Mouse (Mus musculus): Measurements from ENCODE around the gene Glud1. TPM values are rescaled to one million over a fixed set of nuclear protein-coding genes. Genes with fewer than 3 reads are reported as not detected.

Gene Glud1
- polyA plus RNA-seq, 1 experiment from 2014 or later: 87.3 TPM

GRCm38 (mm10) chr14:34345771-34346566, 35.4 kb downstream of the Glud1 start:
- no peak overlapping the region for H3K4me3 ChIP-seq
- no peaks in the 10 kb centered on the region for H3K9me3 ChIP-seq
- WGBS: 59% methylated on average over 12 of the region's 12 CpGs
- no peak for DNase-seq (ENCODE audit: low spot score)
- peaks cover 5% of the 10 kb centered on the region; the same call in 1 of the 2 replicates for H3K4me1 ChIP-seq
- no peaks in the 10 kb centered on the region for H3K27me3 ChIP-seq (ENCODE audit: insufficient read depth, poor library complexity, severe bottlenecking)
- no peak overlapping the region for H3K27ac ChIP-seq
- H3K36me3 ChIP-seq: peaks cover 32% of the 10 kb centered on the region

DNA sequence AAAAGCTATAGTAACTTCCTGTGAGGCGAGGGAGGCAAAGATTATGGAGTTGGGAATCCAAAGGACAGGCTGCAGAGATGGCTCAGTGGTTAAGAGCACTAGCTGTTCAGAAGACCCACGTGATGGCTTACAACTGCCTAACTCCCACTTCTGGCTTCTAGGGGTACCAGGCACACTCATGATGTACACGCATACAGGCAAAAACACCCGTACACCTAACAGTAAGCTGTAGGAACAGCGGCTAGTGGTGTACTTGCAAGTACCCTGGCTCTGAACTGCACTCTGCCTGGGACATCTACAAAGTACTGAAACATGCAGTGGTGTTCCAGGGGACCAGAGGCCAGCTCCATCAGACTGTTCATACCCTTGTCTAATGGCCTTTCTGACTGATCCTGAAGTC, 36.6 kb downstream of the Glud1 start:
- no peak for DNase-seq (ENCODE audit: low spot score)
- Histone ChIP-seq H3K4me3 (no peak overlapping the region), H3K27me3 (ENCODE audit: insufficient read depth, poor library complexity, severe bottlenecking) (no peaks in the 10 kb centered on the region), H3K4me1 (peaks cover 5% of the 10 kb centered on the region), H3K27ac (no peak overlapping the region), H3K36me3 (peaks cover 22% of the 10 kb centered on the region), H3K9me3 (no peaks in the 10 kb centered on the region)
- WGBS: 91% methylated on average over 5 of the region's 5 CpGs

DNA sequence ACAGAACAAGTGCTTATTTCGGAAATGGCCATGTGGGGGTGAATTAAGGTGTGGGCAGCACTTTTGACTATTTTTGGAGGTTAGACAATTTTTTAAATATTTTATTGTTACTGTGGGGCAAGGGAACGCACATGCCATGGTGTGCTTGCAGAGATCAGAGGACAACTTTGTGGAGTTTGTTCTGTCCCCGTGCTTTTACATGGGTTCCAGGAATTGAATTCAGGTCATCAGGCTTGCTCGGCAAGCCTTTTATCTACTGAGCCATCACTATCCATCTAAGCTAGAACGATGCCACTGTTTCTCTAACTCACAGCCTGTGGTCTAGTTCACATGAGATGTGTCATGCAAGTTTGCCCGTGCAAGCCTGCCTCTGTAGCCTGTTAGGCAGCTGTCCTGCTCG, 37.8 kb downstream of the Glud1 start:
- no peak for DNase-seq (ENCODE audit: low spot score)
- Histone ChIP-seq H3K27me3 (ENCODE audit: insufficient read depth, poor library complexity, severe bottlenecking) (no peaks in the 10 kb centered on the region), H3K36me3 (peaks cover 11% of the 10 kb centered on the region), H3K9me3 (no peaks in the 10 kb centered on the region), H3K4me1 (peaks cover 5% of the 10 kb centered on the region), H3K4me3 (no peak overlapping the region), H3K27ac (no peak overlapping the region)
- 78% methylated on average over 7 of the region's 7 CpGs for WGBS

DNA sequence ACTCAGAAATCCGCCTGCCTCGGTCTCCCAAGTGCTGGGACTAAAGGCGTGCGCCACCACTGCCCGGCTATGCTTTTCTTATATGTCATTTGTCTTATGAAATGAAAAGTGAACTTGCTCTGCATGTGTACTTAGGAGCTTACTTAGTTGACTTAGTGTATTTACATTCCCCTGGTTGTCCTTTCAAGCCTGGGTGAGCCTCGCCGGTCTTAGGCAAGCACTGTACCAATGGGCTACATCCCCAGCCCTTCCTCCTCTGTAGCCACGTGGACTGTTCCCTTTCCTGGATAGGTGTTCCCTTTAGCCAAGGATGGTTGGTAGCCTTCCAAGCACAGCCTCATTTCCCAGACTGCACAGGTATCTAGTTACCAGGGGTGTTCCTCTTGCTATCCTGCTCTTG, 38.5 kb downstream of the Glud1 start:
- DNase-seq (ENCODE audit: low spot score): no peak
- H3K27ac ChIP-seq: no peak overlapping the region
- no peaks in the 10 kb centered on the region for H3K9me3 ChIP-seq
- H3K36me3 ChIP-seq: peaks cover 7% of the 10 kb centered on the region
- no peak overlapping the region for H3K4me3 ChIP-seq
- H3K4me1 ChIP-seq: peaks cover 5% of the 10 kb centered on the region
- 85% methylated on average over 8 of the region's 8 CpGs for WGBS
- no peaks in the 10 kb centered on the region for H3K27me3 ChIP-seq (ENCODE audit: insufficient read depth, poor library complexity, severe bottlenecking)

- no peaks in the 10 kb centered on the region for H3K36me3 ChIP-seq
- DNase-seq (ENCODE audit: low spot score): no peak
- H3K4me1 ChIP-seq: peaks cover 9% of the 10 kb centered on the region
- no peak overlapping the region for H3K4me3 ChIP-seq
- no peak overlapping the region for H3K27ac ChIP-seq
- no peaks in the 10 kb centered on the region for H3K9me3 ChIP-seq
- 68% methylated on average over 3 of the region's 3 CpGs for WGBS
- H3K27me3 ChIP-seq (ENCODE audit: insufficient read depth, poor library complexity, severe bottlenecking): no peaks in the 10 kb centered on the region
Measured at GRCm38 (mm10) chr14:34351660-34352059, 41.1 kb downstream of the Glud1 start.

GRCm38 (mm10) chr14:34352523-34352922, 42.0 kb downstream of the Glud1 start:
- Histone ChIP-seq H3K9me3 (no peaks in the 10 kb centered on the region), H3K36me3 (no peaks in the 10 kb centered on the region), H3K4me1 (peaks cover 9% of the 10 kb centered on the region), H3K27ac (no peak overlapping the region), H3K4me3 (no peak overlapping the region), H3K27me3 (ENCODE audit: insufficient read depth, poor library complexity, severe bottlenecking) (0 out of 2 replicates have a peak, but pooled peaks cover 2% of the 10 kb centered on the region)
- no peak for DNase-seq (ENCODE audit: low spot score)
- WGBS: 68% methylated on average over 6 of the region's 6 CpGs

DNA sequence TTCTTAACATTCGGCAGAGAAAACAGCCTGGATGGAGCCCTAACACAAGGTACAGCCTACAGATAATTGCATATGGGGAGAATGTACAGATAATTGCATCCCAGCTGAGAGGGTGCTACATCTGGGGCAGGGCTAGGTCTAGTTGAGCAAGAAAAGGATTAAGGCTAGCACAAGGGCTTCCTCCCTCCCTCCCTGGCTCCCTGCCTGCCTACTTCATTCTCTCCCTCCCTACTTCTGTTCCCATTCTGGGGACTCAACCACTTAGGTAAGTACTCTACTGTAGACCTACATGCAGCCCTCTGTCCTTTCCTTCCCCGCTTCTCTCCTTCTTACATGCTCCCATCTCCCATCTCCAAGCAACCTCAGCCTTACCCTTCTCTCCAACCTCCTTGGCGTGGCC, 42.8 kb downstream of the Glud1 start:
- H3K4me1 ChIP-seq: peaks cover 9% of the 10 kb centered on the region
- H3K9me3 ChIP-seq: no peaks in the 10 kb centered on the region
- 0 out of 2 replicates have a peak, but pooled peaks cover 6% of the 10 kb centered on the region for H3K27me3 ChIP-seq (ENCODE audit: insufficient read depth, poor library complexity, severe bottlenecking)
- H3K4me3 ChIP-seq: no peak overlapping the region
- H3K36me3 ChIP-seq: no peaks in the 10 kb centered on the region
- no peak for DNase-seq (ENCODE audit: low spot score)
- WGBS: 84% methylated on average over 3 of the region's 3 CpGs
- no peak overlapping the region for H3K27ac ChIP-seq

DNA sequence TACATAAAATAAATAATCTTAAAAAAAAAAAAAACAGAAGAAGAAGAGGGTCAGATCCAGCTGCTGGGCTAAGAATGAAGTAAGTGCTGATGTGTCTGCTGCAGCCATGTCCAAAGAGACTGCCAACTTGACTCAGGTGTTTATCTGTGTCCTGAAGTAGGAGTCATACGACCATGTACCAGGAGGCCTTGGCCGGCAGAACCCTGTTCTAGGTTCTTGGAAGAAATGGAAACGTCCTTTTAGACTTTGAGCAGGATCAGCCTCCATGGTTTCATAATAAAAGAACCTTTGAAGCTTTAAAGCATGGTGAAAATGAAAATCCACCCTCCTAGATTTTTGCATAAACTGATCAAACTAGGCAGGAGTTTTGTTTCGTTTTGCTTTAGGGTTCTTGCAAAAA, 43.9 kb downstream of the Glud1 start:
- no peak overlapping the region for H3K4me3 ChIP-seq
- H3K27me3 ChIP-seq (ENCODE audit: insufficient read depth, poor library complexity, severe bottlenecking): 0 out of 2 replicates have a peak, but pooled peaks cover 6% of the 10 kb centered on the region
- DNase-seq (ENCODE audit: low spot score): no peak
- H3K36me3 ChIP-seq: no peaks in the 10 kb centered on the region
- H3K9me3 ChIP-seq: no peaks in the 10 kb centered on the region
- peaks cover 9% of the 10 kb centered on the region for H3K4me1 ChIP-seq
- 77% methylated on average over 4 of the region's 4 CpGs for WGBS
- no peak overlapping the region for H3K27ac ChIP-seq

DNA sequence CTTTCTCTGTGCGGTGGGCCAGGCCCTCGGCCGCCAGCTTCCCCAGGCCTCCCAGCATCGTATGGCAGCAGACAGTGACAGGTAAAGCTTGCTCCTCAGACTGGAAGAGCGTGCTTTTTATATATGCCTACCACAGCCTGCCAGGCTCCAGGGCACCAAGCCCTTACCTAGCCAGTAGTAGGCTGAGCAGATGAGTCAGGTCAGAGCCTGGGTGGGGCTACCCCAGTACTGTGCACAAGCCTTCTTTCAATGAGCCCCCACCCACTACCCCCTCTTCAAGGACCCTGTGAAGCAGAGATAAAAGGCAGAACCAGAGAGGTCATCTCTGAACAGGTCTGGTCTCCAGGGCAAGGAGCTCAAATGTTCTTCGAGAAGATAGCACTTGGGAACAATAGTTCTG, 44.8 kb downstream of the Glud1 start, which contains the start of gene Fam25c:
Gene Fam25c, minus strand, starts transcription at position 133 of the 400 bp plus-strand sequence.
- Histone ChIP-seq H3K9me3 (no peaks in the 10 kb centered on the region), H3K4me1 (peaks cover 9% of the 10 kb centered on the region), H3K27ac (no peak within 1 kb of the TSS), H3K27me3 (ENCODE audit: insufficient read depth, poor library complexity, severe bottlenecking) (0 out of 2 replicates have a peak, but pooled peaks cover 6% of the 10 kb centered on the region), H3K36me3 (no peaks in the 10 kb centered on the region), H3K4me3 (no peak within 1 kb of the TSS)
- DNase-seq (ENCODE audit: low spot score): no peak
- 70% methylated on average over 6 of the region's 6 CpGs for WGBS

DNA sequence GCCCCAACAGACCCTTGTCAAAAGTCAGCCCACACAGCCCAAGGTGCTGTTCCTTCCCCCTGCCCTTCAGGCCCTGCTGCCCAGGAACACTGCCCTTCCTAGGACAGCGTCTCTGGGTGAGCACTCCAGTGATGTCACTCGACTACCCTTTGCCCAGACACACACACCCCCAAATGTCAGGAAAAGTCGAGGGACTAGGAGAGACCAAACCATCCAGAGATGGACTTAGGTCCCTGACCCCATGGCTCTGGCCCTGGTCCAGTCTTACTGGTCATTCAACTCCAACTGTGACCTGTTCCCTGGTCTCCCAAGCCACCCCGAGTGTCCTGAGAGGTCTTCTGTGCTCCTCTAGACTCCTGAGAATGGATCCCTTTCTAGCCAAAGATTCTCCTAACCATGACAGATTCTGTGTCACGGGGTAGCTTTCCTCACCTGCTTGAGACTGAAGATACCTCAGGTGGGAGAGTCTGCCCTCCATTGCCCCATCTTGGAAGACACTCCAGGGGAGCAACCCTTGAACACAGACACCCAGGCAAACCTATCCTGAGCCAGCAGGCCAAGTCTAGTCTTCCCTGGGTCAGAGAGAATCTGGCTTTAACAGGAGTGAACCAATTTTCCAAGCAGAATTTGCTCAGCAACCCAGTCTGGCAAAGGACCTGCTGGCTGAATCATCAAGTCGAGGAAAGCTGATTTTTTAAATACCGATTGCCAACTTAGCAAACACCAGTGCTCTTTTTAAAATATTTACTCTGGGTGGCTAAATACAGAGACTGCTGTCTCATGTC, 47.3 kb downstream of the Glud1 start:
- peaks cover 13% of the 10 kb centered on the region; the same call in 1 of the 2 replicates for H3K27me3 ChIP-seq (ENCODE audit: insufficient read depth, poor library complexity, severe bottlenecking)
- no peaks in the 10 kb centered on the region for H3K9me3 ChIP-seq
- no peaks in the 10 kb centered on the region for H3K36me3 ChIP-seq
- H3K4me1 ChIP-seq: peaks cover 9% of the 10 kb centered on the region
- no peak overlapping the region for H3K4me3 ChIP-seq
- DNase-seq (ENCODE audit: low spot score): no peak
- no peak overlapping the region for H3K27ac ChIP-seq
- 77% methylated on average over 7 of the region's 7 CpGs for WGBS

DNA sequence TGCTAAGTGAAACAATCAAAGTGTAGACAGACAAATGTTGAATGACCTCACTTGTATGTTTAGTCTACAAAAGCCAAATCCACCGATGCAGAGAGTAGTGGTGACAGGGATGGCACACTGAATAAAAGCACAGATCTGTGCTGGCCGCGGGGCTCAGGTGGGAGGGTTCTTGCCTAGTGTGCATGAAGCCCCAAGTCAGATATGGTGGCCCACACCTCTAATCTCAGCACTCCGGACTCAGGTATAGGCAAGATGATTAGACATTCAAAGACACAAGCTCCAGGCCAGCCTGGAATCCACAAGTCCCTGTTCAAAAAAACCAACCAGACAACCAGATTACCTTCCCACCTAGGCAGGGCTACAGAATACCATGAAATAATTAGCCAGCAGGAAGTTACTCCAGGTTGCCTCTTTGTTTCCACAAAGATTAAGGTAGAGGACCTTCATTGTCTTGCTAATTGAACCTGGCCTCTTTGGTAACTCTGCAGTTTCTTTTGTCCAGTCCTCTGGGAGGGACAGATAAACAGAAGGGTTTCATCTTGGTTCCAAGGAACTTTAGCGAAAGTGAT, 49.2 kb downstream of the Glud1 start:
- peaks cover 18% of the 10 kb centered on the region; the same call in 1 of the 2 replicates for H3K27me3 ChIP-seq (ENCODE audit: insufficient read depth, poor library complexity, severe bottlenecking)
- no peak for DNase-seq (ENCODE audit: low spot score)
- no peaks in the 10 kb centered on the region for H3K36me3 ChIP-seq
- no peak overlapping the region for H3K27ac ChIP-seq
- H3K4me3 ChIP-seq: no peak overlapping the region
- peaks cover 17% of the 10 kb centered on the region for H3K4me1 ChIP-seq
- 45% methylated on average over 5 of the region's 5 CpGs for WGBS
- no peaks in the 10 kb centered on the region for H3K9me3 ChIP-seq

DNA sequence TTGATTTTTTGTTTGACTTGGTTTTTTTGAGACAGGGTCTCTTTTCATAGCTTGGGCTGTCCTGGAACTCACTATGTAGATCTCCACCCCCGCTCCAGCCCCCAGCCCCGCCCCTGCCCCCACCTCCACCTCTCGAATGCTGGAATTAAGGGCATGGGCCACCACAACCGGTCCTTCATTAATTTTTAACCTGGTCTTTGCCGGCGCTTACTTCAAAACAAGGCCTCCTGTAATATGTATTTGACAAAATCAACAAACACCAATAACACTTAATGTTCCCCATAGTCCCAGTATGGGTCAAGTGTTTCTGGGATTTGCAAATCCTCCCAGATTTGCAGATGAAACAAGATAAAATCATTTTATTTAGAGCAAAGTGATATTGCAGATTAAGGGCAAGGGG, 49.7 kb downstream of the Glud1 start:
- no peaks in the 10 kb centered on the region for H3K9me3 ChIP-seq
- H3K4me3 ChIP-seq: no peak overlapping the region
- no peak for DNase-seq (ENCODE audit: low spot score)
- no peak overlapping the region for H3K27ac ChIP-seq
- WGBS: 52% methylated on average over 6 of the region's 6 CpGs
- peaks cover 12% of the 10 kb centered on the region for H3K4me1 ChIP-seq
- peaks cover 18% of the 10 kb centered on the region; the same call in 1 of the 2 replicates for H3K27me3 ChIP-seq (ENCODE audit: insufficient read depth, poor library complexity, severe bottlenecking)
- no peaks in the 10 kb centered on the region for H3K36me3 ChIP-seq

- Histone ChIP-seq H3K9me3 (no peaks in the 10 kb centered on the region), H3K27me3 (ENCODE audit: insufficient read depth, poor library complexity, severe bottlenecking) (peaks cover 18% of the 10 kb centered on the region; the same call in 1 of the 2 replicates), H3K4me3 (no peak overlapping the region), H3K4me1 (peaks cover 10% of the 10 kb centered on the region), H3K27ac (no peak overlapping the region), H3K36me3 (no peaks in the 10 kb centered on the region)
- 34% methylated on average over 4 of the region's 4 CpGs for WGBS
- DNase-seq (ENCODE audit: low spot score): no peak
Measured at GRCm38 (mm10) chr14:34362135-34362534, 51.6 kb downstream of the Glud1 start.
